Mouse (Mus musculus) frontal cortex, postnatal 25 days (tissue): ENCODE measurements around the gene B3galt4.
A peak's percentile ranks its signal among the peaks of the same experiment; 100 is the strongest.

Source experiments
- DNase-seq, 2 experiments: peaks; one replicate each; pipeline ENCODE4 v3.0.0; 2022; ENCODE audit warnings: low spot score in 2 of 2

B3galt4 gene

DNA sequence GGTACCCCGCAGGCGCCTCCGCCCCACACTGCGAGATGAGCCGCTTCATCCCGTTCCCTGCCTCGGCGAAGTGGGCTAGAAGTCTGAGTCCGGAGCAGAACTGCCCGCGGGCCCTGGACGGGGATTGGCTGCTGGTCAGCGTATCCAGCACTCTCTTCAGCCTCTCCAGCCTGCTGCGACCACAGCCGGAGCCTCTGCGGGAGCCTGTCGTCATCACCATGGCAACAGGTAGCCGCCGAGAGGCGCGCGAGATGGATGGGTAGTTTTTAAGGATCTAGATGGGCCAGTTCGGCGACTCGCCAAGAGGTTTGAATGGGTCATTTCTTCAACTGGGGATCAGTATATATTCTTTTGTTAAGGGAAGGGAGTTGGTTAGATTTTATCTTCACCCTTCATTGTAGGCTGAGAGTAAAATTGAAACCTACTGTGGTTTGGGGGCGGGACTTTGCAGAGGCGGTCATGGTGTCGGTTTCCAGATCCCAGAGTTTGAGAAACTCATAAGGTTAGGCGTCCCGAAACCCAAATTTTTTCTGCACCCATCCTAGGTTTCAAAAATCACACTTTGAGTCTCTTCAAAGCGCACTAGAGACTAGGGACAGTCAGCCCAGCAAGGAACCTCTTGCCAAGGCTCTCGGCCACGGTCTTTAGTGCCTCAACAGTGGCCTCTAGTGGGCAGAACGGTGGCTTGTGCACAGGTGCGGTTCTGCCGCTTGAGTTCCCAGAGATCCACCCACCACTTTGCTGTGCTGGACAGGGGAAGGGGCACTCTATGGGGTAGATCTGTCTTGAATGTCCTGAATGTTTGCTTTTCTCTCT lies 30.8 kb downstream of the B3galt4 start:
- DNase-seq, result peak; percentile 67 to 70

- DNase-seq, result no peak
These were observed 31.7 kb downstream of the B3galt4 start for GRCm38 (mm10) chr17:33919351-33920281.

- peak in 1 of 2 experiments; percentile 2 for DNase-seq
These were observed 32.7 kb downstream of the B3galt4 start for GRCm38 (mm10) chr17:33918293-33919203.

DNA sequence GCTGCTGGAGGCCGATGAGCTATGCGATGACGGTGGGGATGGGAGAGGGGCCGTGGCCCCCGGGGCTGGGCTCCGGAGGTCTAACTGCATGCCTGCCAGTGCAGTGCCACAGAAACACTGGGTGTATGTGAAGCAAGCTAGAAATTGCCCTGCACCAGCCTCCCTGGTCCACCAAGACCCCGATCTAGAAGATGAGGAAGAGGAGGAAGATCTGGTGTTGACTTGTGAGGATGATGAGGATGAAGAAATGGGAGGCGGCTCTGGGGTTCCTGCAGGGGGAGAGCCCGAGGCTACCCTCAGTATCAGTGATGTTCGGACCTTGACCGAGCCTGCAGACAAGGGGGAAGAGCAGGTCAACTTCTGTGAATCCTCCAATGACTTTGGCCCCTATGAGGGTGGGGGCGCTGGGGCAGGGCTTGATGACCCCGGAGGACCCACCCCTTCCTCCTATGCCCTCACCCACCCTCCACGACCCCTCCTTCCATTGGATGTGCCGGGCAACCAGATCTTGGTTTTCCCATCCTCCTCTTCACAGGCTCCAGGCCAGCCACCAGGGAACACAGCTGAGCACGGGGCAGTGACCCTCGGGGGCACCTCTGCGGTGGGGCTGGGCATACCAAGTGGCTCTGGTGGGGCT lies 33.5 kb downstream of the B3galt4 start:
- no peak for DNase-seq

- no peak for DNase-seq
These were observed 34.2 kb downstream of the B3galt4 start for GRCm38 (mm10) chr17:33916847-33917655.

- DNase-seq, result no peak
These were observed 35.0 kb downstream of the B3galt4 start for GRCm38 (mm10) chr17:33916294-33916693.

- peak; percentile 91 to 94 for DNase-seq
These were observed 35.5 kb downstream of the B3galt4 start, which contains the start of the genes Tapbp and Zbtb22 for GRCm38 (mm10) chr17:33915671-33916250. TSS of gene Tapbp (plus strand) at chr17:33915899. TSS of gene Zbtb22 (plus strand) at chr17:33915904.

GRCm38 (mm10) chr17:33914969-33915391 lies 36.3 kb downstream of the B3galt4 start:
- no peak for DNase-seq

- DNase-seq, result no peak
These were observed 37.4 kb downstream of the B3galt4 start for GRCm38 (mm10) chr17:33913905-33914304.

DNA sequence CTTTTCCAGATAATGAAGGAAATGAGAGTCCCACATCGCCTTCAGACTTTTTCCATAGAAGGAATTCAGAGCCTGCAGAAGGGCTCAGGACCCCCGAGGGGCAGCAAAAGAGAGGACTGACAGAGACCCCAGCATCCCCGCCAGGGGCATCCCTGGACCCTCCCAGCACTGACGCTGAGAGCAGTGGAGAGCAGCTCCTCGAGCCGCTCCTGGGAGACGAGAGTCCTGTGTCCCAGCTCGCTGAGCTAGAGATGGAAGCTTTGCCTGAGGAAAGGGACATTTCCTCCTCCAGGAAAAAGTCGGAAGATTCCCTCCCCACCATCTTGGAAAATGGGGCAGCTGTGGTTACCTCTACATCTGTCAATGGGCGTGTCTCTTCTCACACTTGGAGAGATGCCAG lies 38.0 kb downstream of the B3galt4 start:
- no peak for DNase-seq

DNA sequence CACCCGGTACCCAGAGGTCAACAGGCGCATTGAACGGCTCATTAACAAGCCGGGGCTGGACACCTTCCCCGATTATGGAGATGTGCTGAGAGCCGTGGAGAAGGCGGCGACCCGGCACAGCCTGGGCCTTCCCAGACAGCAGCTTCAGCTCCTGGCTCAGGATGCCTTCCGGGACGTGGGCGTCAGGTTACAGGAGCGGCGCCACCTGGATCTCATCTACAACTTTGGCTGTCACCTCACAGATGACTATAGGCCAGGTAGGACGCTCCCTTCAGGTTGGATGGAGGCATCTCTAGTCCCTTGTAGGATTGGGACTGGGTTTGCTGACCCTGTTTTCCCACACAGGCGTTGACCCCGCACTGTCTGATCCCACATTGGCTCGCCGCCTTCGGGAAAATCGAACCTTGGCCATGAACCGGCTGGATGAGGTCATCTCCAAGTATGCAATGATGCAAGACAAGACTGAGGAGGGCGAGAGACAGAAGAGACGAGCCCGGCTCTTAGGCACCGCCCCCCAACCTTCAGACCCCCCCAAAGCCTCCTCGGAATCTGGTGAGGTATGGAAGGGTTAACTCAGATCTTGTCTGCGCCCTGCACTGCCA lies 39.4 kb downstream of the B3galt4 start:
- no peak for DNase-seq

DNA sequence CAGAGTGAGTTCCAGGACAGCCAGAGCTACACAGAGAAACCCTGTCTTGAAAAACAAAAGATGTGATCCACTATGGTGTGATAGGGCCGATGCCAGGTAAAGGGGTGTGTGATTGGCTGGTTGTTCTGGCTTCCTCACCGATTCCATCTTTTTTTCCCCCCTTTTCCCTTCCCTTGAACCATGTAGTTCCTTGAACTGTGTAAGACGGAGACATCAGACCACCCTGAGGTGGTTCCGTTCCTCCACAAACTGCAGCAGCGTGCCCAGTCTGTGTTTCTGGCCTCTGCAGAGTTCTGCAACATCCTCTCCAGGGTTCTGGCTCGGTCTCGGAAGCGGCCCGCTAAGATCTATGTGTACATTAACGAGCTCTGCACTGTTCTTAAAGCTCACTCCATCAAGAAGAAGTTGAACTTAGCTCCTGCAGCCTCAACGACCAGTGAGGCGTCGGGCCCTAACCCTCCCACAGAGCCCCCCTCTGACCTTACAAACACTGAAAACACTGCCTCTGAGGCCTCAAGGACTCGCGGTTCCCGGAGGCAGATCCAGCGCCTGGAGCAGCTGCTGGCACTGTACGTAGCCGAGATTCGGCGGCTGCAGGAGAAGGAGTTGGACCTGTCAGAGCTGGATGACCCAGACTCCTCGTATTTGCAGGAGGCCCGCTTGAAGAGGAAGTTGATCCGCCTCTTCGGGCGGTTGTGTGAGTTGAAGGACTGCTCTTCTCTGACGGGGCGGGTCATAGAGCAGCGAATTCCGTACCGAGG lies 40.1 kb downstream of the B3galt4 start:
- no peak for DNase-seq

- DNase-seq, result no peak
These were observed 40.8 kb downstream of the B3galt4 start for GRCm38 (mm10) chr17:33910346-33911051.

- no peak for DNase-seq
These were observed 41.4 kb downstream of the B3galt4 start for GRCm38 (mm10) chr17:33909869-33910250.

DNA sequence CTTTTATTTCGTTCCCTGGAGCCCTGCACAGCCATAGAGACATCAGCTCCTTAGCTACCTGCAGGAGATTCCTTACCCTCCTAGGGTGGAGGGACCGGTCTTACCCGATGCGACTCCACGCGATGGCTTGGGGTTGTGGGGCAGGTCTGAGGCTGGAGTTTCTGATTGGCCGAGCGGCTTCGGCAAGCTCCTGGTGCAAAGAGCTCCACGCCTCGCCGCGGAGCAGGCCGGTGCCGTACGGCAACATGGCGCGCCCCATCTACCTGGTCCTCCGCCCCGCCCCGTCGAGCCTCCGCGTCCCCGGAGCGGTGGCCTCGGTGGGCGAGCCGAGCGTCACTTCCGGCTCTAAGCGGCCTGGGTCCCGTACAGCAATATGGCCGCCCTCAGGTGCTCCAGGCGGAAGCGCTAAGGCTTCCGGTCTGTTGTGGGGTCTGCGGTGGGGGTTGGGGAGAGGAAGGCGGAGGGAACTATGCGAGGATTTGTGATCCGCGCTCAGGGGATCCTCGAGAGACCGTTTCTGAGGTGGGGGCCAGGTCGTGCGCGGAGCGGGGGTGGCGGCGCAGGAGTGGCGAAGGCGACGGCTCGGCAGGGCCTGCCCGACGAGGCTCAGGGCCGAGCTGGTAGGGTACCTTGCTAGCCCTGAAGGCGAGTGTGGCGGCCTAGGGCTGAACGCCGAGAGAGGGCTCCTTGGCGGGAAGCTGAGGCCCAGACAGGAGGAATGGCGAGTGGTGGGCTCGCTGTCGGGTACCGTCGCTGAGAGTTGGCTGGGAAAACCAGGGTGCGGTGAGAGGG lies 42.0 kb downstream of the B3galt4 start, which contains the start of gene Daxx:
Daxx (plus strand) TSS at position 338 of the 792 bp plus-strand sequence.
- DNase-seq, result peak; percentile 94 to 98

DNA sequence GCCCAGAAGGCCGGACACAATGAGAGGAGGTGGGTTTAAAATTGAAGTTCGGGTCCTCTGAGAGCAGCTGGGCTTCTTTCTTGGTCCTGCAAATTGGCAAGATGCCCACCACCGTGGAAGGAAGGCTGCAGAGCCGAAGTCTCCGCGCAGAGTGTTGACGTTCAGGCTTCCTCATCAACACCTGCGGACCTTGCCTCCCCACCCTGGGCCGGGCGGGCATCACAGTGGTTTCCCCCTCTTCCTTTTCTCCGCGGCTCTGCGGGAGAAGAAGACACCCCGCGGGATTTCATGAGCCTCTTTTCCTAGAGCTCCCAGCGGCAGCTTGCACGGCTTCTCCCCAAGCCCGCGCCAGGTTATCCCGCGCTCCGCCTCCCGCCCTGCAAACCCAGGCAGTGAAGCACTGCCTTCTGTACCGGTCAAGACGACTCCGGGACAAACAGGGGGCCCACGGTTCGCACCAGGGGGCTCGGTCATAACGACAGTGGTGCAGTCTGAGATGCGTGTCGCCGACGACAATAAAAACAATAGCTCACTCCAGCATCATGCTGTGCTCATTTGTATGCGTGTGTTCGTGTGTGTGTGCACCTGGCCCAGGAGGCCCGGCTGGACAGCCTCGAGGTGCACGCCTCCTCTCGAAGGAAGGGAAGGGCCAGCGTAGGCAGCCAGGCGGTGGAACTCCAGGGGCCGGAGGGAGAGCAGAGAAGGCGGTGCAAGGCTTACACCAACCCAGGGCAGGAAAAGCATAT lies 42.8 kb downstream of the B3galt4 start:
- peak in 1 of 2 experiments; percentile 50 for DNase-seq
